Mouse (Mus musculus) liver, embryonic 14.5 days (tissue): ENCODE data around the gene Tacc2.

Source experiments
- CTCF ChIP-seq: IDR thresholded peaks from 2 replicates; pipeline ENCODE4 v1.5.1; 2016; ENCODE audit warnings: antibody characterized with exemption, low read depth, control low read depth
- EP300 ChIP-seq: IDR thresholded peaks from 2 replicates; pipeline ENCODE4 v1.6.1; 2016; ENCODE audit warnings: antibody characterized with exemption, low read depth

DNA sequence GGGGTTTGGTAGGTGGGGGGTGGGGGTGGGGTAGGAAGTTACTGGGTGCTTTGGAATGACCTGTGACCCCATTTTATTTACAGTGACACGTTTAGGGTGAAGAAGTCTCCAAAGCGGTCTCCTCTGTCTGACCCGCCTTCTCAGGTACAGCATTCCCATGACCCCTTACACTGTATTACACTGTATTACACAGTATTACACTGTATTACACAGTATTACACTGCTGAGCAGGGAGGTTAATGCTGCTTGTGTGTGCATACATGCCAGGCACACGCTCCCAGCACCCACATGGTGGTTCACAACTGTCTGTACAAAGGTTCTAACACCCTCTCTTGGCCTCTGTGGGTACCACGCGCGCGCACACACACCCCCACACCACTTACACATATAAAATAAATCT is 156.2 kb downstream of the Tacc2 start:
- TF ChIP-seq CTCF, result no peak
- no peak for TF ChIP-seq EP300
